Mouse (Mus musculus) liver (tissue): ENCODE results near the gene Hist1h4d.
"Not testable (repeated sequence)": the region's sequence is repeated elsewhere in the genome, so short reads cannot be mapped to it uniquely, and the experiment has no call there.

Source experiments
- DNase-seq: peaks from one replicate; pipeline ENCODE4 v3.0.0-alpha.2; 2020; ENCODE audit warnings: mixed read lengths

Hist1h4d gene

DNA sequence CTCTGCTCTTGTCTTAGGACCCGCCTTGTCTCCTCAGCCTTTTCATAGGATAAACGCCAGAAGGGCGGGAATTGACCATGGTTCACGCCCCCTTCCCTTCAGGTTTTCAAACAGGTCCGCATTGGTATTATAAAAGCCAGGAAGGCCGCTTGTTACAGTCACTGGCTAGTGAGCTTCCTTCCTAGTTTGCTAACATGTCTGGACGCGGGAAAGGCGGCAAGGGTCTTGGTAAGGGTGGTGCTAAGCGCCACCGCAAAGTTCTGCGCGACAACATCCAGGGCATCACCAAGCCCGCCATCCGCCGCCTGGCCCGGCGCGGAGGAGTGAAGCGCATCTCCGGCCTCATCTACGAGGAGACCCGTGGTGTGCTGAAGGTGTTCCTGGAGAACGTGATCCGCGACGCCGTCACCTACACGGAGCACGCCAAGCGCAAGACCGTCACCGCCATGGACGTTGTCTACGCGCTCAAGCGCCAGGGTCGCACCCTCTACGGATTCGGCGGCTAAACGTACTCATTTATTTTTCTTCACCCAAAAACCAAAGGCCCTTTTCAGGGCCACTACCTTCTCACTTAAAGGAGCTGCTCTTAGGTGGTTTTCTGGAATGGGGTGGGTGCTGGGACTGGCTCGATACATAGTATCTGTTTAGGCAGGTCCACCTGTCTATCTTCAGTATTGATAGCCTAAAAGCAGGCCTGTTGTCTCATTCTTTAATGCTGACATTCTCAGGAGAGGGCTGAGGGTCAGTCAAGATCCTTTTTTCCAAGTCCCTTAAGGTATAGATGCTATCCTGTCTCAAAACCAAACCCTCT lies at the start of gene Hist1h4d:
Gene Hist1h4d (plus strand): TSS at position 191 of the 811 bp plus-strand sequence.
- peak; percentile 94 for DNase-seq

GRCm38 (mm10) chr13:23532262-23533075 lies 48.9 kb upstream of the Hist1h4d start:
- DNase-seq: peak; percentile 53

- peak; percentile 87 for DNase-seq
Measured at GRCm38 (mm10) chr13:23533560-23534367, 47.6 kb upstream of the Hist1h4d start, which contains the start of gene Hist1h2af. TSS of gene Hist1h2af (plus strand) at chr13:23533906.

GRCm38 (mm10) chr13:23534368-23535131 lies 46.8 kb upstream of the Hist1h4d start:
- peak; percentile 54 for DNase-seq

DNA sequence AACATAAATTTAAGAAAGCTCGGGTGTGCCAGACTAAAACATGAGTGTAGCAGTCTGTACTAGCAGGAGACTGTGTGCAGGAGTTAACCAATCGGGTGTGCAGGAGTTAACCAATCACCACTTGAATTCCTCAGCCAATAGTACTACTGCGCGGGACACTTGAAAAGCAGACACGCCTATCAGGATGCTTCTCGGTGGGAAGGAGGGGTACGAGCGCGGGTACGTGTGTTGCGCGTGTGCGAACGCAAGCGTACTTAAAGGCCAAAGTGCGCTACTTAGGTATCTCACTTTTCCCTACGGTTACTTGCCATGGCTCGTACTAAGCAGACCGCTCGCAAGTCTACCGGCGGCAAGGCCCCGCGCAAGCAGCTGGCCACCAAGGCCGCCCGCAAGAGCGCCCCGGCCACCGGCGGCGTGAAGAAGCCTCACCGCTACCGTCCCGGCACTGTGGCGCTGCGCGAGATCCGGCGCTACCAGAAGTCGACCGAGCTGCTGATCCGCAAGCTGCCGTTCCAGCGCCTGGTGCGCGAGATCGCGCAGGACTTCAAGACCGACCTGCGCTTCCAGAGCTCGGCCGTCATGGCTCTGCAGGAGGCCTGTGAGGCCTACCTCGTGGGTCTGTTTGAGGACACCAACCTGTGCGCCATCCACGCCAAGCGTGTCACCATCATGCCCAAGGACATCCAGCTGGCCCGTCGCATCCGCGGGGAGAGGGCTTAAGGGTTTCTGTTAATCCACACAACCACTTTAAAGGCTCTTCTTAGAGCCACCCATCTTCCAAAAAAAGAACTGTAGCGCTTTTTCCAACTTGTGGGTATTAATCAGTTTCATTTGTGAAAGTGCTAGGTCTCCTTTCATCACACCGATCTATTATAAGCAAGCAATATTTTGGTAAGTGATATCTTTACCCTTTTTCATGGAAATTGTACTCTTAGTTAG lies 46.0 kb upstream of the Hist1h4d start, which contains the start of gene Hist1h3g:
Gene Hist1h3g (plus strand): TSS at position 286 of the 939 bp plus-strand sequence.
- DNase-seq: peak; percentile 93

DNA sequence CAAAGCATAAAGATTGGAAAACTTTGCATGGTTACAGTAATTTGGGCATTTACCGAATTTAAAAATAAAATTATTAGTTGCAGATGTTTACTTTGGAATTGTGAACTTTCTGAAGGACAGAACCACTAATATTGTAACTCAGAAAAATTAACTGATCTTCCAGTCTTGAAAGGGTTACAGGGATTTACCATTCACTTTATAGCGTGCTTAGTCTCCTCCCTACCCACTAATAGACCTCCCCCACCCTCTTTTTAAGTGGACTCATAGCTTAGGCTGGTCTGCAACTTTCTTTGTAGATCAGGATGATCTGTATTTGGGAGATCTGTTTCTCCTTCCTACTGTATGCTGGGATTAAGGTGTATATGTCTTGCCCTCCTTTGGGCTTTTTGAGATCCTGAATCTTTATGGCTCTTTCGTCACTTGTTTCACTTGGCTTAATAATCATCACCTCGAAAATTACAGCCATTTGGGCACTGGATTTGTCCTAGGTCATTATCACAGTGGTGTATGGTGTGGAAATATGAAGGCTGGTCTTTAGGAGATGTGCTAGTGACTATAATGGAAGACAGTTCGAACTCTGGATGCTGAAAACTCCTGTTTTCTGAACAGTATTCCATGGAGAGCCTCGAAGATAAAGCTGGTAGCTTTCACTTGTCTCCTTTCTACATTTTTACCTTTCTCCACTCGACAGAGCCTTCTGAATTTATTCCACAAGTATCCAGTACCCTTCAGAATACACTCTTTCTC lies 45.1 kb upstream of the Hist1h4d start:
- no peak for DNase-seq

DNA sequence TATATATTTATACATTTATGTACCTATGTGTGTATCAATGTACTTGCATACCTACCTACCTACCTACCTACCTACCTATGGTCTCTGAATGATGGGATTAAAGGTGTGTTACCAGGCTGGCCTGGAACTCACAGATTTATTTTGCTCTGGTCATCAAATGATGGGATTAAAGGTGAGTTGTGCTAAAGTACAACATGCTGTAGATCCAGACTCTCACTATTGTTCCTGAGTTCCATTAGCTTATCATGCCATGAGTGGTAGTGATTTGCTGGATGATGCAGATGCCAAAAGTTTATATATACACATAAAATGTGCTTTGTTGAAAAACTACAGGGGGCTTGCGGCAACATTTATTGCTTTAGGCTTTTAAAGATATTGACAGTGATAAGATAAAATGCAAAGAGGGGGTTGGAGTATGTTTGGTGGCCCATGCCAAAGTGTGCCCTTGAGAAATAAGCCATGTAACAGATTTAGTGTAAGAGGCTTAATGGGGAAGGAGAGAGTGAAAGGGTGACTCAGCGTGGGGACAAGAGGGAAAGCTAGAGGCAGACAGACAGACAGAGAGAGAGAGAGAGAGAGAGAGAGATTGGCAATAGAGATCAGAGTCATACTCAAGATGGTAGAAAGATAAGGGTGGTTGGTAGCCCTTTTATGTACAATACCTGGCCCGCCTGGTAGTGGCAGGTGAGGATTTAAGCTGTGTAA lies 44.2 kb upstream of the Hist1h4d start:
- no peak for DNase-seq

- no peak for DNase-seq
Measured at GRCm38 (mm10) chr13:23538249-23538648, 43.1 kb upstream of the Hist1h4d start.

DNA sequence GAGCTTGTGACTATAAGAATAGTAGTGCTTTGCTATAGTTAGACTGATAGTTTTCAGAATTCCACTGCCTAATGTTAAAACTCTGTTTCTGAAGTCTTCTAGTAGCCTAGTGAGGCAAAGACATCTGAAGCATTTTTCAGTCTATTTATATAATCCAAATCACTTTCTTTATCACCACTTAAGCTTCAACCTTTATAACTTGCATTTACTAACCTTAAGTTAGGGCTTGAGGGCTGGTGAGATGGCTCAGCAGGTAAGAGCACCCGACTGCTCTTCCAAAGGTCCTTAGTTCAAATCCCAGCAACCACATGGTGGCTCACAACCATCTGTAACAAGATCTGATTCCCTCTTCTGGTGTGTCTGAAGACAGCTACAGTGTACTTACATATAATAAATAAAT lies 41.6 kb upstream of the Hist1h4d start:
- not testable (repeated sequence) for DNase-seq

GRCm38 (mm10) chr13:23541497-23541896 lies 39.9 kb upstream of the Hist1h4d start:
- DNase-seq: no peak

DNA sequence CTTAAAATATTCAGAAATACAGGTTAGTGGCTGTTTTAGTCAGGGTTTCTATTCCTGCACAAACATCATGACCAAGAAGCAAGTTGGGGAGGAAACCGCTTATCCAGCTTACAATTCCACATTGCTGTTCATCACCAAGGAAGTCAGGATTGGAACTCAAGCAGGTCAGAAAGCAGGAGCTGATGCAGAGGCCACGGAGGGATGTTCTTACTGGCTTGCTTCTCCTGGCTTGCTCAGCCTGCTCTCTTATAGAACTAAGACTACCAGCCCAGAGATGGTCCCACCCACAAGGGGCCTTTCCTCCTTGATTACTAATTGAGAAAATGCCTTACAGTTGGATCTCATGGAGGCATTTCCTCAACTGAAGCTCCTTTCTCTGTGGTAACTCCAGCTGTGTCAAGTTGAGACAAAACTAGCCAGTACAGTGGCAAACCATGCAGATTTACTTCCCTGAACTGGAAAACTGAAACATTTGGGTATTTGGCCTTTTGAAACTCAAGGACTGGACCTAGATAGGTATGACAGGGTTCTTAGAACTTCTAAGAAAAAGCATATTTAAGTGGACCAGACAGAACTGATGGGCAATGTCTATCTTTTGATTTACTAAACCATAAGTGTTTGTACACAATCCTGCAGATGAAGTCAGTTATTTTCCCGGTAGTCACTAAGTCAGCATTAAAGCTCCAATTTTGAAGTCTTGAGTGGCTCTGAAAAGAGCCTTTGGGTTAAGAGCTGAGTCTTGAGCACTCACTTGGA lies 39.0 kb upstream of the Hist1h4d start:
- not testable (repeated sequence) for DNase-seq

GRCm38 (mm10) chr13:23542999-23543607 lies 38.3 kb upstream of the Hist1h4d start, which contains the start of gene Hist1h2bh:
TSS of gene Hist1h2bh (minus strand) at chr13:23543392.
- DNase-seq: peak; percentile 85

DNA sequence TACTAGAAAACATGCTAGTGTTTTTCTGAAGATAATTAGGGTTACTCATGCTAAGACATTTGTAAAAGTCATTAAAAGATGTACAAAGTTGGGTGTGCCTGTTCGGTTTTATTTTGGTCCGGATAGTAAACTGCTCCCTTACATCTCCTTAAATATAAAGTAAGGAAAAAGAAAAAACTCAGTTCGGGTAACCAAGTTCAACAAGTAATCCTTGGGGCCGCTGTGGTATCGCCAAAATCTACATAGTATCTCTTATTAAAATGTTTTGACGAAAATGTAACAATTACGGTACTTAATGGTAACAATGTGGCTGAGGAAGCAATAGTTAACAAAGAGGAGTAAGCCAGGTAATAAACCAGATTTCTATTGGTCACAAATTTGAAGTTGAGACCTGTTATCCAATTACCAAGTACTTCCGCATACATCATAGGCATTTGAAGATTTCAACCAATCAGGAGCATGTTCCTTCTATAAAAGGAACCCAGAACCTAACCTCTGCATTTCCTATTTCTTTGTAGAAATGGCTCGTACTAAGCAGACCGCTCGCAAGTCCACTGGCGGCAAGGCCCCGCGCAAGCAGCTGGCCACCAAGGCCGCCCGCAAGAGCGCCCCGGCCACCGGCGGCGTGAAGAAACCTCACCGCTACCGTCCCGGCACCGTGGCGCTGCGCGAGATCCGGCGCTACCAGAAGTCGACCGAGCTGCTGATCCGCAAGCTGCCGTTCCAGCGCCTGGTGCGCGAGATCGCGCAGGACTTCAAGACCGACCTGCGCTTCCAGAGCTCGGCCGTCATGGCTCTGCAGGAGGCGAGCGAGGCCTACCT lies 37.2 kb upstream of the Hist1h4d start, which contains the start of gene Hist1h3f:
Gene Hist1h3f (plus strand): TSS at position 88 of the 822 bp plus-strand sequence.
- peak; percentile 81 for DNase-seq

DNA sequence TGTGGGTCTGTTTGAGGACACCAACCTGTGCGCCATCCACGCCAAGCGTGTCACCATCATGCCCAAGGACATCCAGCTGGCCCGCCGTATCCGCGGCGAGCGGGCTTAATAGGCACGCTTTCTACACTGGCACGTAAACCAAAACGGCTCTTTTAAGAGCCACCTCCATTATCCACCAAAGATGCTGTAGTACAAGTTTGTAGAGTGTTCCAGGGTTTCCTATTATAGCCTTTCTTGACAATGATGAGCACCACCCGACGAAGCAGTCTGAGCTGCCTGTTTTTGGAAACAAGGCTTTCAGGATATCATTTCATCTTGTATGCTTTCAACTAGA lies 36.6 kb upstream of the Hist1h4d start:
- DNase-seq: not testable (repeated sequence)

DNA sequence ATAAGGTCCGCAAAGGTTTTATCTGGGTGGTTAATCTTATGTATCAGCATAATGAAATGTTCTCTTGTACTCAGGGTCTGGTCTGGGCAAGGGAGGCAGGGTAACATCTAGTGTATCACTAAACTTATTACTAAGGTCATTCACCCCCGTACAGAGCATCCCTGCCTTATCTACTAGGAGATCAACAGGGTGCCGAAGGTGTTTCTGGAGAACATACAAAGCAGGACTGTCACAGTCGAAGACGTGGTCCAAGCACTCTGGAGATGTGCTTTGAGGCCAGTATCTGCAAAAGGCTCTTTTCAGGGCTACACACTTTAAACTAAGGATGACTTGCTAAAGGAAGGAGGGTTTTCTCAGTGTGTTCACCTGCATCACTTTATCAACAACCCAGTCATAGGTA lies 34.7 kb upstream of the Hist1h4d start:
- DNase-seq: no peak

DNA sequence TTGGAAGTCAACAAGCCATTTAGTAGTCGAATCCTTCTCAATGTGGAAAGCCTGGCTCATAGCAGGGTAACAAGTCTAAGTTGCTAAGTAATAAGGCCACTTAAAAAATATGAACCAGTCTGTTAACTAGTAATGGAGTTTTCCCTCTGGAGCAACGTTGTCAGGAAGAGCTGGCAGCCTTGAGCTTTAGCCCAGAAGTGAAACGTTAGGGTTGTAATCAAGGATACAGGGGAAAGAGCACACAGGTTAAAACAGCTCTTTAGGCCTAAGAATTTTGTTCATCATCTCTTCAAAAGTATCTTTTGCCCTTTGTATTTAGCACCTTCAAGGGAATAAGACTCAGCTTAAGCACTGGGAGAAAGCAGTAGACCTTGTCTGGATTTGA lies 30.6 kb upstream of the Hist1h4d start:
- no peak for DNase-seq
